Mouse (Mus musculus) gastrocnemius, postnatal 4 days (tissue): Measurements from ENCODE around the gene Pitx2. TPM values are rescaled to one million over a fixed set of nuclear protein-coding genes. Genes with fewer than 3 reads are reported as not detected.
A peak's percentile ranks its signal among the peaks of the same experiment; 100 is the strongest.

Experiments
- DNase-seq, 2 experiments: peaks; one replicate each; pipeline ENCODE4 v3.0.0; 2021 to 2022; ENCODE audit warnings: low spot score in 2 of 2, mixed read lengths in 2 of 2
- long read RNA-seq, 2 experiments: library from polyadenylated mRNA; stranded (forward); transcript quantifications; one replicate each; pipeline ENCODE4 v2.0.0; 2021
- total RNA-seq, 2 experiments: library from RNA; stranded (reverse); gene quantifications; 2 replicates each; pipeline ENCODE4 v1.2.3; 2021

Gene Pitx2
- 10 to 100 TPM; 19.0 to 19.6 TPM for total RNA-seq
- long read RNA-seq, experiment 1, transcript Pitx2-202 (3 exons, 2,271 nt) = minor isoform, 12 of 38 reads
- long read RNA-seq, experiment 1, transcript Pitx2-203 (4 exons, 1,757 nt) = major isoform, 19 of 38 reads
- long read RNA-seq, experiment 1, partial matches to known transcripts = 5 of 38 reads
- long read RNA-seq, experiment 1, other reads (novel, unspliced or antisense) = 2 of 38 reads
- long read RNA-seq, experiment 2, transcript Pitx2-203 (4 exons, 1,757 nt) = major isoform, 18 of 30 reads
- long read RNA-seq, experiment 2, transcript Pitx2-202 (3 exons, 2,271 nt) = minor isoform, 7 of 30 reads
- long read RNA-seq, experiment 2, partial matches to known transcripts = 2 of 30 reads
- long read RNA-seq, experiment 2, other reads (novel, unspliced or antisense) = 1 of 30 reads

DNA sequence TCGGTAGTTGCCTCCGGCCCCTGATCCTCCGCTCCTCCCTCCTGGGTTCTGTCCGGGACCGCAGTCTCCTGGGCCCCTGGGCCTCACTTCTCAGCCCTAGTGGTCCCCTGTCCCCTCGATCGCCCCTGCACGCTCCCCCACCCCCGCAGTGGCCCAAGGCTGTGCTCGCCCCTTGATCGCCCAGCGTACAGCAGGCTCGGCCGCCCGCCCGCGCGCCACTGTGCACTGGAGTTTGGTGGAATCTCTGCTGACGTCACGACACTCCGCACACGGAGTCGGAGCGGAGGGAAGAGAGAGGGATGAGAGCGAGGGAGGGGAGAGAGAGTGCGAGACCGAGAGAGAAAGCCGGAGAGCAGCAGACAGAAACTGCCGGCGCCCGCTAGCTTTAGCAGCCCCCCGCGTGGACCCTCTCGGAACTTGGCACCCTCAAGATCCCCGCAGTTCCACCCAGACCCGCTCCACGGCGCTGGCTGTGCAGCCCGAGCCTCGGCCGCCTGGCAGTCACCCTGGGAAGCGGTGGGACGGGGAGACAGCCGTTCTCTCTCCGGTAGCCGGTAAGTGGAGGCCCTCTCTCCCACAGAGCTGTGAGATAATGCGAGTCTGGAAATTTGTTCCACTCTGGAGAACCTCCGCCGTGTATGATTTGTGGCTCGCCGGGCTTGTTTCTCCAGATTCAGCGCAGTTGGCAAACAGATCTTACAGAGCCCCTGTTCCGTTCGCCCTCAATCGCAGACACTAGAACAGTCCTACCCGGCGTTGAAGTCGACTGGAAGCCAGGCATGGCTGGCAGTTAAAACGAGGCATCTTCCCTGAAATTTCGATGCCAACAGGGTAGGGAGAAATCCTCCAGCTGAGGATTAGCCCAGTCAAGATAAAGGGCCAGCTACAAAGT is at the start of gene Pitx2:
TSS of gene Pitx2 (plus strand) at position 270 of the 892 bp plus-strand sequence.
- peak; percentile 44 to 67 for DNase-seq

DNA sequence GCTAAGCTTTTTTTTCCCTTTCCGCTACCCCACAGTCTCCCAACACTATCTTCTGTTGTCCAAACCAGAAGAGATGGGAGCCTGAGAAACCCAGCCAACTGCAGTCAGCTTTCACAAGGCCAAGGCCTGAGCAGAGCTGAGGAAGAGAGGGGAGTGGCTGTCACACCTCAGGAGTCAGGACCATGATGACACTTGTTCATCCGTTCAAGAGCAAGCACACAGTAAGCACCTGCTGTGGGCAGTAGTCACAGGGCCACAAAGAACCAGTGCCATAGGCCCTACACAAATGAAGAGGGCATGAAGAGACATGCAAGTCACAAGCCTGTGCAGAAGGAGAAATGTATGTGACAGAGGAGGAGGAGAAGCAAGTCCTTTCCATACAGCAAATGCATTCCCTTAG is 49.7 kb upstream of the Pitx2 start:
- DNase-seq = no peak

DNA sequence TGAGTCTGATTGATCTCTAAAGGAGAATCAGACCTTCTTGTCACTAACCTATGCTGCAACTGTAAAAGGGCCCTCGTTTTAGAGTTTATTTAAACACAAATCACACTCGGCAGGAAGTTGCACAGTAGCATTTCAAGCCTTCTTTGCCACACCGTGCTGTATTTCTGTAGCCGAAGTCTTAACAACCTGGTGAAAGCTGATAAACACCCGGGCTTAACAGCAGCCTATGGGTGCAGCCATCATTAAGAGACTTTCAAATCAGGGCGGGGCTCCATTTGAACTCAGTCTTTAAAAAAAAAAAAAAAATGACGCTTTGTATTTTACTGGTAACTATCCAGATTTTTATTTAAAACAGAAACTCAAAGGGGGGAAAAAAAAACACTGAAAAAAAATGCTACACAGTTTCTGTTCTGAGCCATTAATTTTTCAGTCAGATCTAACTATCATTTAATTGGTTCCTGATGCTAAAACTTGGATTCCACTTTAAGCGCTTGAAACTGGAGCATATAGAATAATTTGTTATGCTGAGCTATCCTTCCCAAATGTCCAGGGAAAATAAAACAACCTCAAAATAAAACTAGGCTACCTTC is 48.5 kb upstream of the Pitx2 start:
- DNase-seq = no peak

DNA sequence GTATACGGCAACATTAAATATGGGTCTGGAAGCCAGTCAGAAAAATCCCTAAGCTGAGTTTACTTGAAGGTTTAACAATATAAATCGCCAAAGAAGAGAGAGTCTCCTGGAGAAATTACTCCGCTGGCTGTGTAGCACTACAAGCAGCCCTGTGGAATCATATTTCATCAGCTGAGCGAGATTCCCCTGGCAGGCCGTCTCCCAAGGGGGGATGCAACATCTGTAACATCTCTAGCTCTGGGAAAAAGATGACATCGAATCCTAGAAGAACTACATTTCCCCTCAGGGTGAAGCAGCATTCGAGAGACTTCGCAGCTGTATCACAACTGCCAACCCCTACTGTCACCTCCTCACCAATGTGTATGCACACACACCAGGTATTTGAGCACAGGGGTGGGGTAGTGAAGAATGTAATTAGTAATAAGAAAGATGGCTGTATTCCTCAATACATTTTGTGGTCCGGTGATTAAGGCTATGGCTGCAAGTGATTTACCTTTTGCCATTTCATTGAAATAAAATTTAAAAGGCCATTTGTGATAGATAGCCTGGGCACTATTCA is 40.8 kb upstream of the Pitx2 start:
- DNase-seq = no peak

DNA sequence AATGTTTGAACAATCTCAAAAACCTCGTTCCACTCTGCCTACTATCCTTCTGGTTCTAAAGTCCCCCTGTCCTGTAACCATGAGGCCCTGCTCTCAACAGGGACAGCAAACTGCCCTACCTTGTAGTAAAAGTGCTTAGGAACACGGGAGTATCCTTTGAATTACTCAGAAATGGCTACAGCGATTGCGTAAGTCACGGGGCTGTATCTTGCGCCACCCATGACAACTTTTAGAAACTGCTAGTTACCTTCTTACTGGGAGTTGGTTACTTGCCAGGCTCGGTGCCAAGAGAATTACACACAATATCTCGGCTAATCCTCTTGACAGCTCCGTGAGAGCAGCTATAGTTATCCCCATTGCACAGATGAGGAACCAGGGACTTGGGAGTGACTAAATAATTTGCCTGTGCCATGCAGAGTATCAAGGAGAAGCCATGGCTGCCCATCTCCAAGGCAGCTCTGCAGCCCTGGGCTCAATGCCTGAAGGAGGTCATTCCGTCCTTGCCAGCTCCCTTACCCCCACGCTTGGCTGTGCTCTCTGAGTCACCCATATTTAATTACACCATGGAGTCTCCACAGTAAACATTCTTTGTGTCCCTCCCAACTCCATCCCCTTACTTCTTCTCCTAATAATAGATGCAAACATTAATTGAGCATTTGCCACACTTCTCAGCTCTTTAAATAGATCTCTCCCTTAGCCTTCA is 38.2 kb upstream of the Pitx2 start:
- no peak for DNase-seq

DNA sequence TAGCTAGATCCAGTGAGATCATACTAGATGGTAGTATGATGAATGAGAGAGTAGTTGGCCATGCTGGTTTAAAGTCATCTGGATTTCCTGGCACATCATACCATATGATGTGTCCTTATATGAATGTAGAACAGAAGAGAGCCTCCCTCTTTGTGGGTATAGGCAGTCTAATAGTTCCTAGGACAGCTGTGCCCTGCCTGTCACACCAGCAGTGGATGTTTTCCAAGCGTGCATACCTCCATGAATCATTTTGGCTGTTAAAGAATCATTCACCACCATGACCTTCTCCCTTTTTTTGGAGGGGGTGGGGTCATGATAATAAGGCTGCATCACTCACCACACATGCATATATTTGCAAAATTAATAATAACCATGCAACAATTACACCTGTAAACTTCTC is 35.4 kb upstream of the Pitx2 start:
- DNase-seq = no peak

DNA sequence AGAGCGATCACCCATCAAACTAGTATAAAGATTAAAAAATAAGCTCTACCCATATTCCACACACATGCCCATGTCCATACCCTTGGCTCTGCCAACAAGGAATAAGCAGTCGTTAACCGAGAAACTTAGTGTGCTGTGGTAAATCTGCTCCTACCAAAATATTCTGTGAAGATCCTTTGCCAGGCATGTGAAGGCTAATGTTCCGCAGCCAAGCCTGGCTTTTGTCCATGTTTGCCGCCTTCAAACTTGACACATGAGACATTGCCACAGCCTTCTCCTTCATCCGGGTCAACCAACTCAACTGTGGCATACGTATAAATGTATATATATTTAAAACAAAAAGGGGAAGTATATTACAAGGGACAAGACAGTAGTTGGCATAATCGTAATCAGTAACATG is 34.0 kb upstream of the Pitx2 start:
- peak in 1 of 2 experiments; percentile 20 for DNase-seq

DNA sequence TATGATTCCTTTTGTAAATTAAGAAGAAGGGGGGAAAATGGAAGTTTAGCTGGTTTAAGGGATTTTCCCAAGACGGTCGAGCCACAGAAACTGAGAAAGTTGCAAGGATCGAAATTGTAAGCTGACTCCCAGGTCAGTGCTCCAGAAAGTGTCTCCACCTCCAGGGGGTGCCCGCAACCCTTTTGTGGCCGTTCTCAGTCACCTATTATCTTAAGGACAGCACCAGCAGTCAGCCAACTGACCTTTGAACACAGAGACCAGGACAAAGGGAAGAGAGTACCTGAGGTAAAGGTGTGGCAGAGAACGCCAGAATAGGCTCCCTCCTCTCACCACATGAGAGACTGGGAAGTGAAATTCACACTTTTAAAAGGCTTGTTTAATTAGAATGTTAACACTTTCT is 33.0 kb upstream of the Pitx2 start:
- DNase-seq = no peak

DNA sequence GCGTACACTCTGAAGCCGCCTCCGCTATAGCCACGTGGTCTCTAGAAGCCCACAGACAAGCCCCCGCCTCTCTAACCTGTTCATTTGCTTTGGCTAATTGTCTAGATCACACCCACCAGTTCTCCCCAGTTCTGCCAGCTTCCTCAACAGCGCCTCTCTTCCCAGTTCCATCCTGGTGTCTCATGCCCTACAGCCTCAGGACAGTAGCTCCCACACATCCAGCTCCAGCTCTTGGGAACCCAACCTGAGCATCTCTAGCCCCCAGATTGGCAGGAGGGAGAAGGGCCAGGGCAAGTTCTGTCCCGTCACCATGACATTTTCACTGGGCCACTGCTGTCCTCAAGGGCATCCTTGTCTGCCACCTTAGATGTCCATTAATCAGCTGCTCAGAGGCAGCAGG is 29.3 kb upstream of the Pitx2 start:
- no peak for DNase-seq

DNA sequence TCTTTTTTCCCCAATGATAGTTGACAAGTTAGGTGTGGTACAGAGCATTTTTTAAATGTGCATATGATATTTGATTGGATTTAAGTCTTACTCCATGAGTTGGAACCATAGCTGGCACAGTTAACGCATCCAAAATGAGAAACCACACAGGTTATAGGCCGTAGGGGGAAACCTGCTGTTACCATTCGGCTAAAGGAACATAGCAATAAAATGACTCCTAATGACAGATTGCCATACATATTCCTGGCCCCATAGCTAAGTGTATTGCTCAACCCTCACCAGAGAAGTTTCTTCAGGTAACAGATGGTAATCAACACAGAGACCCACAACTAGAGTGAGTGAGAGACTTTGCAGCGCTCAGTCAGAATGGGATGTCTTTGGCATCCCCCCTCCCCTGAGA is 27.9 kb upstream of the Pitx2 start:
- no peak for DNase-seq

DNA sequence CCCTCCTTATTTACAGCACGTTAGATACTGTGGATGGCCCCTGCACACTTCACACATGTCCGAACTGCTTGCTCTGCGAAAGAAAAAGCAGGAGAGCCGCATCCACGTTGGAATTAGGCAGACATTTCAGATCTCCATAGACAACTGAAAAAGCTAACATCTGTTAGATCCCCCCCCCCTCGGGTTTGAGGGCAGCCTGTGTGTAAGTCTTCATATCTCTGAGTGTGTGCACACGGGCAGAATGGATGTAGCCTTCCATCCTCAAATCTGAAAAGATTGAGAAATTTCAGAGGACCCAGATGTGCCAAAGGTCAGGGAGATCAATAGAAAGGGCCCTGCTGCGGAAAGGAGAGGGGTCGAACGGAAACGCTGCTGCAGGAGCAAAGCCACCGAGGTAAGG is 5.2 kb upstream of the Pitx2 start:
- no peak for DNase-seq

DNA sequence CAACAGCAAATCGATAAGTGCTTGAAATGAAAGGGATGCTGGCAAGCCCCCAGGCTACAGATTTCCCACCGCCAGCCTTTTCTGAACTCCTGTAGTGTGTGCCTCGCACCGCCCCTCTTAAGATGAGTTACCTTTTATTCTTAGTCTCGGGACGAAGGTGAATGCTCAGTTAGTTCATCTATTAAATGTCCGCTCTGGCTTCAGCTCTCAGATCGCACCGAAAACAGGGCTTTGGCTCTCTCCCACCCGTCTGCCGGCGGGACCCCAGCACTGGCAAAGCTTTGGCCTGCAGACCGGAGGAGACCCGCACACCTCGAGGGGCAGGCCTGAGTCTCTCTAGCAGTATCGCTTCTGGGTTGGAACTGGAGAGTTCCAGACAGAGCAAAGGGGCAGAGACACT is 4.6 kb upstream of the Pitx2 start:
- DNase-seq = no peak

DNA sequence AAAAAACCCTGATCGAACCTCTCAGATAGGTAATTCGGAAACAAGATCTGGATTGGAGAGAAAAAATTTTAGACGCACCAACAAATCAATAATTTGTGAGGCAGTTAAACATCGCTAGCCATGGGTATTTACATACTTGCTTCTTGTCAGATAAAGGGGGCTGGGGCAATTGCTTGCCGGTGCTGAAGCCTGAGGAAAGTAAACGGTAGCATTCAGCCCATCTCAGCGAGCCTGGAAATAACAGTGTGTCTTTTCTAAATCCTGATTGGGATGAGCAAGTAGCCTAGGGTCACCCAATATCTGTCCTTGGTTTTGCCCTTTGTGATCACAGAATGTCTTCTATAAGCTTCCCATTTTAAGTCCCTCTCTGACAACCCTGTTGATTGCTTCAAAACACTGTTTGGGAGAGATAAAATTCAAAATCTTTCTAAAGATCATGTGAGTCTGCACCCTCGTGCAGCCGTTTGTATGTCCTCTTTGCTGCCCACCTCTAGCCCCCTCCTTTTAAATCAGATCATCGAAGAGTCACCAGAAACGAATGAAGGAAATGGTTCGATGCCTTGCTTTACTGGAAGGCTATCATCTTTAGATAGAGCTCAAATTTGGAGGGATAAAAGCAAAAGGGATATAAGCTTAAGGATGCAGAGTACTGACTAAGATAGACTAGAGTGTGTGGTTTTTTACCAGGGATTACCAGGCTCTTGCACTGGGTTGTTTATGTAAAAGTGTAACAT is 3.7 kb upstream of the Pitx2 start:
- no peak for DNase-seq

DNA sequence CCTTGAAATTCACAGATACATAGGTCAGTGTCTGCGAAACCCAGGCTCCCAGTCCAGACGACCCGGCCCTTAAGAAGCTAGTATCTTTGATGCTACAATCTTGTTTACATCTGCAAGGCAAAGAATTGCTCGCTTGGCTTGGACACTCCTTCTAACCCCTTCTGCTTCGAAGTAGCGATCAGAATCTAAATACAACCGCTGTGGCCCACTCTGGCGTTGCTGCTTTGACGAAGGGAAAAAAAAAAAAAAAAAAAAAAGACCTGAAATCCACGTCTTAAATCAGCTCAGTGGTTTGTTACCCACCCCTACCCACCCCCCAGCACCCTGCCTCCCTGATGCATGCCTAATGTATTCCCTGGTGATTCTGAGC is 3.1 kb upstream of the Pitx2 start:
- no peak for DNase-seq

DNA sequence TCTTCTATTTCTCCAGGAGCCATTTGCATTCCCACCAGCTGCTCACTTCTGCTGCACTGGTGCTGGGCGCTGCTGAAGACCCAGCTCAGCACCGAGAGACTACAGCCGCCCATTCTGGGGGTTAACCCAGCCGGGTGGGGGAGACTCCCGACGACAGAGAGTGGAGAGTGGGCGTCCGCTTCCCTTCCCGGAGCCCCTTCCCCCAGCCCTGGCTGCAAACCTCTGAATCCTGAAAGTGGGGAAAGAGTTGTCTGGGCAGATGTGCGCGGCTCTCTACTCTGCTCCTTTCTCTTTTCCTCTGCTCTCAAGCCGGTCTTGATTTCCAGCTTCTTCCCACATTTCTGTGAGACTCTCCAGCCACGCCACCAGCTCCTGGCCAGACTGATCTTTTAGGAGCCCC is 2.6 kb upstream of the Pitx2 start:
- DNase-seq = no peak

DNA sequence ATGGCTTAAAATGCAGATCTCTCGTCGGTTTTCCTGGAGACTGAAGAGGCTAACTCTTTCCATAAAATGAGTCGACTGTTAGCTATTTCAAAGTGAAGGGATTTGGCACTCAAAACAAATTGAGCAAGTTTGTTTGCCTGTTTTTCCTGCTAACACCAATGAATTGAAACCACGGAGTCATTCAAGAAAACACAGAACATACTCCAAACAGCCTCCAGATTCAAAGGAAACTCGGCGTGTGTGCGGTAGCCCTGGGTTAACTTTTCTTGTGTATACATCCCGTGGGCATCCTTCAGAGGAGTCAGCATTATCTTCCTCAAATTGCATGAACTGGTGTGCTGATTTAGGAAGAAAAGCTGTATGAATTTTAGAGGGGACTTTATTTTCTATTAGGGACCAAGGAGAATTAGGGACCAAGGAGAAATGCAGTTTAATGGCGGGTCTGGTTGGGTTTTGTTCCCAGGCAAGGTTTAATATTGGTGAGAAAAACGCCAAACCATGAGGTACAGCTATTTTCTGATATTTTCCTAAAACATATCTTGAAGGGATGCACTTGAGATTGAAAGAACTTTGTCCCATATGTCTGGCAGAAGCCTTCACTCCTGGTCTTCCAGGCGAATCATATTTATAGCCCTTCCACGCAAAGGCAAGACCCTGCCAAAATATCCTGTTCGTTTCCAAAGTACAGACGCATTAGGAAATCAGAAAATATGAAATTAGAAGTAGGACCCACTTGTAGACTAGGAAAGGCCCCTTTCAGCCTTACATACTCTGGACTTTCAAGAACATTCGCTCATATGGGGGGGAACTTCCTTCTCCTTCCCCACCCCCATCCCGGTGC is 1.7 kb upstream of the Pitx2 start:
- no peak for DNase-seq

DNA sequence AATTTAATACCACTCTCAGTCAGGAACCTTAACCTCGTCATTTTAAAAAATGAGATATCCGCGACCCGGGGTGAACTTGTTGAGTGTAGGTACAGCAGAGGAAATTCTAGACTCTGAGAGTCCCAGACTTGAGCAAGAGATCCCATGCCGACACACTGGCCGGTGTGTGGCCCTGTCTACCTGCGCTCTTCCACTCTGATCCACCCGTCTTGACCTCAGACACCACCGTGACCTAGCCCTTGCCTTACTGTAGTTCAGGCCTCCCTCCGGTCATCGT is 1.1 kb upstream of the Pitx2 start:
- DNase-seq = no peak

DNA sequence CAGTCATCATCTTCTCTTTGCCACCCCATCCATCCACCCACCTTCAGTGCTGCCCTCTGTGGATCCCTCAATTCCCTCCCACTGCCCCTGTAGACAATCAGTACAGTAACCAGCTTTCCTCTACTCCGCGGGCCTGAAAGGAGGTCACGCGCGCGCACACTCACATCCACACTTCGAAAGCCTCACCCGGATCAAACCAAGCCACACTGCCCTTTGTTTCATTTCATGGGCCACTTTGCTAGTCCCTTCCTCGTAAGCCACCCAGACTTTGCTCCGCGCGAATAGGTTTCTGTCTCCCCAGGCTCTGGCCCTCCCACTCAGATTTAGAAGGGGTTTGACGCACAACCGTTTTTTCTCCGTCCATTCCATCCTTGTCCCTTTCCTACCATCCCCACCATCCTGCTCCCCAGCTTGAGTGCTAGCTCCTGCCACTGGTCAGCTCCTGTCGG is 494 bp upstream of the Pitx2 start:
- no peak for DNase-seq

DNA sequence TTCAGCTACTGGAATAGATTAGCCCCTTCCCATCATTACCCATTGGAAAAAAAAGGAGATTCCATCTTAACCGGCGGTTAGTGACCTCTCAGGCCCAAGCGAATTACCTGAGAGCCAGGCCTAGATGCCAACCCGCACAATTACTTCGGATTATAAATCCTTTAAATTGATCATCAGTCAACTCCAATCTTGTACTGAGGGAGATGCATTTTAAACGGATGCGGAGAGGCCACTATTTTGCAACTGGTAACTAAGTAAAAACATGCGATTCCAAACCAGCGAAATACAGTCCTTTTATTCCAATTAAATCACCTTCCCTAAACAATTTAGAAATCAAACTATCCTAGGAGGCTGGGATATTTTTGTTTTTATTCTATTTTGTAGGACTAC is 818 bp downstream of the Pitx2 start:
- DNase-seq = no peak

DNA sequence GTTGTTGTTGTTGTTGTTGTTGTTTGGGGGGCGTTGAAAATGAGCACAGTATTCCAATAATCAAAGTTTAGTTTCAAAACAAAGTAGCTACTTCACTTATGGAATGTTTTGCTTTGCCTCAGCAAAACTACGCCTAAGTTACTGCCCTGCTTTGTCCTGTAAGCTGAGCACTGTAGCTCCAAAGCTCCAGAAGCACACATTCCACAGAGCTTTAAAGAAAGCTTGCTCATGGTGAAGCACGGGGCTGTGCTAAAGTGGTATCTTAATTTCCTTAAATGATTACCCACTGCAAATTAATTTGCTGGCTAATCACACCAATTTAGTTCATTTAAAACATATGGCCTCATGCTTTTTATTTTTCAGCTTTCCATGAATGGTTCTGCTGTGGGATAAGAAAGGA is 1.5 kb downstream of the Pitx2 start:
- no peak for DNase-seq
